Mouse (Mus musculus) intestine, embryonic 16.5 days (tissue): ENCODE data around the gene Hemk1. TPM values are rescaled to one million over a fixed set of nuclear protein-coding genes. Genes with fewer than 3 reads are reported as not detected.
A peak's percentile ranks its signal among the peaks of the same experiment; 100 is the strongest.

Experiments
- ATAC-seq: fragments of 200-750 bp; cut with Nextera tagmentation; 2 replicates; pipeline ENCODE4 v1.8.0; 2017; ENCODE audit warnings: moderate TSS enrichment, moderate library complexity
- H3K27ac ChIP-seq: fragments of 300-500 bp; sonication (generic); 2 replicates; pipeline ENCODE4 v1.5.1; 2014; ENCODE audit warnings: mild to moderate bottlenecking, low read length
- H3K27me3 ChIP-seq: fragments of 300-500 bp; sonication (generic); replicated peaks from 2 replicates; pipeline ENCODE4 v1.6.1; 2014; ENCODE audit warnings: low read length, control low read depth, mixed read lengths; ENCODE audit not compliant: control insufficient read depth, insufficient read depth
- H3K36me3 ChIP-seq: fragments of 300-500 bp; sonication (generic); 2 replicates; pipeline ENCODE4 v1.6.1; 2014; ENCODE audit warnings: low read length, control low read depth; ENCODE audit not compliant: control insufficient read depth, insufficient read depth
- H3K4me1 ChIP-seq: fragments of 300-500 bp; sonication (generic); 2 replicates; pipeline ENCODE4 v1.6.1; 2014; ENCODE audit warnings: low read length, control low read depth, mixed read lengths; ENCODE audit not compliant: control insufficient read depth, insufficient read depth
- H3K4me2 ChIP-seq: fragments of 300-500 bp; sonication (generic); 2 replicates; pipeline ENCODE4 v1.6.1; 2014; ENCODE audit warnings: low read depth, low read length, control low read depth
- H3K4me3 ChIP-seq: fragments of 300-500 bp; sonication (generic); 2 replicates; pipeline ENCODE4 v1.5.1; 2014; ENCODE audit warnings: mild to moderate bottlenecking, low read length
- H3K9ac ChIP-seq: fragments of 300-500 bp; sonication (generic); 2 replicates; pipeline ENCODE4 v1.6.1; 2014; ENCODE audit warnings: low read depth, low read length
- H3K9me3 ChIP-seq: fragments of 300-500 bp; sonication (generic); 2 replicates; pipeline ENCODE4 v1.6.1; 2016; ENCODE audit warnings: low read length, control low read depth; ENCODE audit not compliant: control insufficient read depth
- WGBS: fragments of 180-500 bp; shearing (Covaris S2); extraction: QIAGEN DNeasy Blood & Tissue Kit; methylation state at CpG from one replicate; pipeline ENCODE4 v1.1.7; 2014; 5-methylcytosine and 5-hydroxymethylcytosine counted together
- polyA plus RNA-seq: library from polyadenylated mRNA; unstranded; fragments of >200 nt; fragmentation: Nextera tagmentation; extraction: Ambion mirVana; gene quantifications from 2 replicates; pipeline ENCODE4 v1.2.1, GENCODE M21; 2015

Gene Hemk1
- polyA plus RNA-seq, 1 experiment from 2014 or later = 11.2 TPM

DNA sequence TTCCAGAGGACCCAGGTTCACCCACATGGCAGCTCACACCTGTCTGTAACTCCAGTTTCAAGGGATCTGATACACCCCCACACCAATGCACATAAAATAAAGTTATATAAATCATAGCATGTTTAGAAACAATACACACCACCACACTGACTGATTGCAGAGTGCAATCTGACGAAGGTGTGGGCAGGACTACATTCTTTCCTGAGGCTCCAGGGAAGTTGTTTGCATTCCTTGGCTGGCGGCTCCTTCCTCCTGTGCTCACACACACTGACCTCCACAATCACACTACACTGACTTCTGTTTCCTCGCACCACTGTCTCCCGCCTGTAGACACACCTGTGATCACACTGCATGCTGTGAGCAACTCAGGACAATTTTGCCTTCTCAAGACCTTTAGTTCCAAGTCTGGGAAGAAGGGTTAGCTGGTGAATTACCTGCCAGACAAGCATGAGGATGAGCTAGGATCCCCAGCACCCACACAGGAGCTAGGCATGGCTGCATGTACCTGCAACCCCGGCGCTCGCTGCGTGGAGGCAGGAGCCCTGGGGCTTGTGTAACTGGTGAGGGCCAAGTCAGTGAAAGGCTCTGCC lies 15.6 kb downstream of the Hemk1 start:
- H3K27ac ChIP-seq = no peak overlapping the region
- H3K4me3 ChIP-seq = no peak overlapping the region
- no peak overlapping the region for H3K4me2 ChIP-seq
- H3K9ac ChIP-seq = no peak overlapping the region
- peak; percentile 50 for ATAC-seq
- no peaks in the 10 kb centered on the region for H3K4me1 ChIP-seq
- WGBS = 58% methylated on average over 8 of the region's 8 CpGs
- H3K9me3 ChIP-seq = no peaks in the 10 kb centered on the region
- no peaks in the 10 kb centered on the region for H3K27me3 ChIP-seq
- H3K36me3 ChIP-seq = no peaks in the 10 kb centered on the region

DNA sequence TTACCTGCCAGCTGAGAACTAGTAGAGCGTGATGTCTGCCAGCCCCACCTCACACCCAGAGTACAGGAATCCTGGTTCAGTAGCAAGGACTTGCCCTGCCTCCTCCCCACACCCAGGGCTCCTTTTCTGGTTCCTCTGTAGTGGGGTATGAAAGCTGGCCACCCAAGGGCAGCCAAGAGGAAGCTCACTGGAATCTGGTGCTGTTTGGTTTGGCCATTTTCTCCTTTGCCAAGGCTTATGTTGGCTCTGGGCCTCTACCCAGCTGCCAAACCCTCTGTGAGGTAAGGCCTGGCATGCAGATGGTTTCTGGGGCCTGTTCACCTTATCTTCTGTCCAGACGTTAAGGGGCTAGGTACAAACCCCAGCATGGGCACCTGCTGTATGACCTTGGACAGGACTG lies 22.4 kb downstream of the Hemk1 start:
- ATAC-seq = no peak
- peaks cover 8% of the 10 kb centered on the region; the same call in 1 of the 2 replicates for H3K4me1 ChIP-seq
- H3K9me3 ChIP-seq = no peaks in the 10 kb centered on the region
- 74% methylated on average over 2 of the region's 2 CpGs for WGBS
- no peak overlapping the region for H3K9ac ChIP-seq
- no peaks in the 10 kb centered on the region for H3K27me3 ChIP-seq
- H3K36me3 ChIP-seq = no peaks in the 10 kb centered on the region
- H3K4me2 ChIP-seq = no peak overlapping the region
- no peak overlapping the region for H3K27ac ChIP-seq
- H3K4me3 ChIP-seq = no peak overlapping the region

DNA sequence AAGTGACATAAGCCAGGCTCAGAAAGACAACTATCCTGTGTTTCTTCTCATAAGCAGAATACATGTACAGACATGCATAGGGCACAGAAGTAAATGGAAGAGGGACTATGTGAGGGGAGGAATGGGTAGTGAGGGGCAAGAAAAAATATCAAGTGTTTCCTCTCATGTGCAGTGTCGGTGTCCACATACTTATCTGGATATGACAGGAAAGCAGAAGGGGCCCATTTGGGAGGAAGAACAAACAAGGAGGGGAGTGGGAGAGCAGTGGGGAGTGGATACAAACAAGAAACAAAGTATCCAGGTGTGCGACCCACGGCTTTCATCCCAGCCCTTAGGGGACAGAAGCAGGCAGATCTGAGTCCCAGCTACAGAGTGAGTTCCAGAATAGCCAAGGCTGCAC lies 24.2 kb downstream of the Hemk1 start:
- no peak overlapping the region for H3K9ac ChIP-seq
- no peak overlapping the region for H3K4me2 ChIP-seq
- no peaks in the 10 kb centered on the region for H3K36me3 ChIP-seq
- peaks cover 8% of the 10 kb centered on the region; the same call in 1 of the 2 replicates for H3K4me1 ChIP-seq
- H3K27me3 ChIP-seq = no peaks in the 10 kb centered on the region
- H3K4me3 ChIP-seq = no peak overlapping the region
- no peak for ATAC-seq
- H3K27ac ChIP-seq = no peak overlapping the region
- 77% methylated on average over 3 of the region's 3 CpGs for WGBS
- H3K9me3 ChIP-seq = no peaks in the 10 kb centered on the region

- no peaks in the 10 kb centered on the region for H3K9me3 ChIP-seq
- no peak overlapping the region for H3K27ac ChIP-seq
- ATAC-seq = peak; percentile 63
- 56% methylated on average over 10 of the region's 10 CpGs for WGBS
- peak overlapping the region; percentile 35; the same call in 1 of the 2 replicates for H3K9ac ChIP-seq
- peaks cover 12% of the 10 kb centered on the region; the same call in 1 of the 2 replicates for H3K4me1 ChIP-seq
- no peak overlapping the region for H3K4me3 ChIP-seq
- H3K36me3 ChIP-seq = no peaks in the 10 kb centered on the region
- H3K4me2 ChIP-seq = no peak overlapping the region
- no peaks in the 10 kb centered on the region for H3K27me3 ChIP-seq
Measured at GRCm38 (mm10) chr9:107312811-107313584, 25.2 kb downstream of the Hemk1 start.

- Histone ChIP-seq H3K27ac (no peak overlapping the region), H3K36me3 (no peaks in the 10 kb centered on the region), H3K9ac (no peak overlapping the region), H3K9me3 (no peaks in the 10 kb centered on the region), H3K4me2 (no peak overlapping the region), H3K4me1 (peaks cover 22% of the 10 kb centered on the region), H3K4me3 (no peak overlapping the region), H3K27me3 (no peaks in the 10 kb centered on the region)
- 70% methylated on average over 5 of the region's 5 CpGs for WGBS
- no peak for ATAC-seq
Measured at GRCm38 (mm10) chr9:107309600-107309999, 28.6 kb downstream of the Hemk1 start.

GRCm38 (mm10) chr9:107309171-107309570 lies 29.0 kb downstream of the Hemk1 start:
- no peak overlapping the region for H3K9ac ChIP-seq
- no peak overlapping the region for H3K27ac ChIP-seq
- ATAC-seq = no peak
- H3K36me3 ChIP-seq = no peaks in the 10 kb centered on the region
- no peak overlapping the region for H3K4me2 ChIP-seq
- H3K27me3 ChIP-seq = no peaks in the 10 kb centered on the region
- H3K4me1 ChIP-seq = peaks cover 22% of the 10 kb centered on the region
- no peak overlapping the region for H3K4me3 ChIP-seq
- no peaks in the 10 kb centered on the region for H3K9me3 ChIP-seq
- WGBS = 66% methylated on average over 9 of the region's 9 CpGs

DNA sequence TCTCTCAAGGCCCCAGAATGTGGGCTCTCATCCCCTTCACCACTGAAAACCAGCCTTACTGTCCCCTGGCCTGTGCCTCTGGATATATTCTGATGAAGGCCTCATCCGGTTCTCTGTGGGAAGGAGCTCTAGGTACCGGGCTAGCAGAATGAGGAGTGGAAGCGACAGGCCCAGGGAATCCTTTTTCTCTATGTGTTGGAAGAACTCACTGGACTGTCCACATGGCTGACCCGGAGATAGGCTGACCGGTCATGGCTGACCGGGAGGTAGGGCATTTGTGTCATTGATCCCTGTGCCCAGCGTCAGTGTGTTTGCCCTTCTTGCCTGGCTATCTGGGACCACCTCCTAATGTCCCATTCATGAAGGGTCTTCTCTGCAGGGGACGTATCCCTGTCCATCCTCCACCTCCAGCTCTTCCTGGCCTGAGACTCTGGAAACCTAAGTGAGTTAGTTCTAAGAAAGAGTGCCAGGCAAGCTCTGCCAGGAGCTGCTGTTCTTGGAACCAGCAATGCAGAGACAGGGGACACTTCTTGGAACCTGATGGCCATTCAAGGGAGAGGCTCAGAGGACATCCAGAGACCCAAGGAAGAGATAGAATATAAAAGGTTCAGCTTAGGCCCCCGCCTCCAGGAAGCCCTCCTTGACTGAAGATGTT lies 29.7 kb downstream of the Hemk1 start:
- peak overlapping the region; percentile 13 for H3K27ac ChIP-seq
- H3K9me3 ChIP-seq = no peaks in the 10 kb centered on the region

GRCm38 (mm10) chr9:107307886-107308285 lies 30.3 kb downstream of the Hemk1 start:
- H3K4me2 ChIP-seq = peak overlapping the region; percentile 24; the same call in 1 of the 2 replicates
- peak overlapping the region; percentile 27; the same call in 1 of the 2 replicates for H3K9ac ChIP-seq
- peaks cover 24% of the 10 kb centered on the region for H3K4me1 ChIP-seq
- H3K36me3 ChIP-seq = no peaks in the 10 kb centered on the region
- H3K4me3 ChIP-seq = no peak overlapping the region
- WGBS = 38% methylated on average over 12 of the region's 12 CpGs
- no peaks in the 10 kb centered on the region for H3K9me3 ChIP-seq
- H3K27me3 ChIP-seq = no peaks in the 10 kb centered on the region
- peak overlapping the region; percentile 77 for H3K27ac ChIP-seq
- peak; percentile 82 for ATAC-seq

More for the DNA sequence above, 29.7 kb downstream of the Hemk1 start:
- WGBS = 80% methylated on average over 9 of the region's 9 CpGs
- no peak overlapping the region for H3K9ac ChIP-seq
- H3K4me1 ChIP-seq = peaks cover 22% of the 10 kb centered on the region
- no peaks in the 10 kb centered on the region for H3K27me3 ChIP-seq
- ATAC-seq = no peak
- no peak overlapping the region for H3K4me2 ChIP-seq
- no peak overlapping the region for H3K4me3 ChIP-seq
- H3K36me3 ChIP-seq = no peaks in the 10 kb centered on the region

- peak; percentile 34; the same call in 1 of the 2 replicates for ATAC-seq
- 60% methylated on average over 11 of the region's 11 CpGs for WGBS
- Histone ChIP-seq H3K27me3 (no peaks in the 10 kb centered on the region), H3K4me1 (peaks cover 20% of the 10 kb centered on the region), H3K36me3 (no peaks in the 10 kb centered on the region), H3K4me3 (no peak overlapping the region), H3K9ac (peak overlapping the region; percentile 30; the same call in 1 of the 2 replicates), H3K9me3 (no peaks in the 10 kb centered on the region), H3K4me2 (peak overlapping the region; percentile 24; the same call in 1 of the 2 replicates), H3K27ac (peak overlapping the region; percentile 77)
Measured at GRCm38 (mm10) chr9:107307099-107307872, 30.9 kb downstream of the Hemk1 start.
